Mouse (Mus musculus): ENCODE measurements around the gene Txnrd1.

Txnrd1 gene

GRCm38 (mm10) chr10:82919404-82919980 is 85.7 kb downstream of the Txnrd1 start:
- no peak for DNase-seq

GRCm38 (mm10) chr10:82923547-82923946 is 89.8 kb downstream of the Txnrd1 start:
- no peak for DNase-seq

- no peak for DNase-seq
Measured at GRCm38 (mm10) chr10:82924750-82925149, 91.0 kb downstream of the Txnrd1 start.

GRCm38 (mm10) chr10:82925624-82926023 is 91.9 kb downstream of the Txnrd1 start:
- DNase-seq: no peak

GRCm38 (mm10) chr10:82935018-82935633 is 101.4 kb downstream of the Txnrd1 start:
- DNase-seq: no peak

- no peak for DNase-seq
Measured at GRCm38 (mm10) chr10:82935774-82936173, 102.0 kb downstream of the Txnrd1 start.

All from kidney, postnatal 14 days (tissue).